Mouse (Mus musculus): ENCODE results near the gene Wars. TPM values are rescaled to one million over a fixed set of nuclear protein-coding genes. Genes with fewer than 3 reads are reported as not detected.

Gene Wars
- polyA plus RNA-seq, 1 experiment: 127 TPM

DNA sequence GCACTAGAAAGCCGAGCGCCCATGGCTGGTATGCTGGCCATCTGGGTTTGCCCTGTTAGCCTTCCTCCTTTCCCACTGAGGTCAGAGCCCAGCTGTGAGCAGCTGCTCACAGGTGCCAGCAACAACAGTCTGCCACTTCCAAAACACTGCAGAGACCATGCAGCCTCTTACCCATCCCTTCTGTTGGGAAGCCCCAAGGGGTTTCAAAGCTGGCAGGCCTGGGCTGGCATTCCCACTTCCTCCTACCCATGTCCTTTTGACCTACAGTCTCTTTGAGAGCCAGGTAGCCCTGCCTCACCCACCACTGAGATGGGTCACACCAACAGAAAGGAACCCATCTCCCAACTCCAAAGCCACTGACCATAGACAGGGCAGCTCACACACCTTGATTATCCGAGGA is 60.6 kb downstream of the Wars start:
- no peak for DNase-seq
- TF ChIP-seq POLR2A (IDR thresholded peaks at IDR 0.05; ENCODE audit: borderline replicate concordance, extremely low read depth, low read depth, low read length) (no peak), CTCF (IDR thresholded peaks at IDR 0.05; ENCODE audit: insufficient read depth, low read length) (no peak)
- 70% methylated on average over 3 of the region's 3 CpGs for WGBS

DNA sequence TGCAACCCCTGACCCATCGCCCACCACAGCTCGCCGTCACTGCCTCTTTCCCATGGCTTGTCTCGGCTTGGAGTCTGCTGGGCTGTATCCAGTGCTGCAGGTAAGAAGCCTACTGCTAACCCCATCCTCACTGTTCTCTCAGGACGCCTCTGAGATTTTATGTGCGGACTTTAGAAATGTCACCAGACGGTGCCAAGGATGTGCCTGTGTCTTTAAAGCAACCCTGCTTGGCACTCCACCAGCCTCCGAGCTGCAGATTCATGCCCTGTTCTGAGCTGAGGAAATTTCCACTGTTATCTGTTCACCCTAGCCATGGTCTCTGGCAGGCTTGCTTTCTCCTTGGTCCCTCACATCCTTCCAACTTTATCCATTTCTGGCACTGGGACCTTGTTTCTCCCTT is 61.1 kb downstream of the Wars start:
- 76% methylated on average over 8 of the region's 8 CpGs for WGBS
- Histone ChIP-seq H3K4me3 (replicated peaks; ENCODE audit: extremely low read depth, low read depth, low read length) (no peak overlapping the region), H3K4me1 (ENCODE audit: control insufficient read depth, insufficient read depth, low read length) (peaks cover 14% of the 10 kb centered on the region)
- no peak for DNase-seq
- TF ChIP-seq POLR2A (IDR thresholded peaks at IDR 0.05; ENCODE audit: borderline replicate concordance, extremely low read depth, low read depth, low read length) (no peak), CTCF (IDR thresholded peaks at IDR 0.05; ENCODE audit: insufficient read depth, low read length) (no peak)

More for the DNA sequence above, 60.6 kb downstream of the Wars start:
- Histone ChIP-seq H3K4me3 (replicated peaks; ENCODE audit: extremely low read depth, low read depth, low read length) (no peak overlapping the region), H3K4me1 (ENCODE audit: control insufficient read depth, insufficient read depth, low read length) (peaks cover 14% of the 10 kb centered on the region)

DNA sequence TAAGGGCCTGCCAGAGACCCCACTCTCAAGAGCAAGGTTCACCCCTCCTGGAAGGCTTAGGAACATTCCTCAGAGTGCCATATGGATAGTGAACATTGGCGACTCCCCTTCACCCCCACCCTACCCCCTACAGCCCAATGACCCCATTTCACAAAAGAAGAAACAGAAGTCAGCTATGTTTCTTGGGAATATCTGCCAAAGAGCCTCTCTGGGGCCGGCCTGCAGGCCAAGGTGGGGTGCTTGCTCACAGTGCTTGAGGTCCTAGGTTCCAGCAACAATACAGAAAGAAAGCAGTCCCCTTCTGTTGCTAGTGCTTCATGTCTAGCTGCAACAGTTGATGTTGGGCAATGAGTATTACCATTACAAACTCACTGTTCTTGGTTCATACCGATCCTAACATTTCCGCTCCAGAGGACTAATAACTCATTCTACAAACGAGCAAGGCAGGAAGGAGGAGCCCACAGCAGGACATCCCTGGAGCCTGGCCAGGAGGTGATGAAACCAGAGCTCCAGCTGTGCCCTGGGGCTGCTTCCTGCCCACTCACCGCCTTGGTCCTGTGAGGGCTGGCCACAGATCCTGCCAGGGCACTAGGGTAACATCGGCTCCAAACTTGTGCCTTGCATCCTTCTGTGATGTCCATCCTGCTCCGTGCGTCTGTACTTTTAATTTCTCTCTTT is 61.9 kb downstream of the Wars start:
- TF ChIP-seq POLR2A (IDR thresholded peaks at IDR 0.05; ENCODE audit: borderline replicate concordance, extremely low read depth, low read depth, low read length) (no peak), CTCF (IDR thresholded peaks at IDR 0.05; ENCODE audit: insufficient read depth, low read length) (no peak)
- 44% methylated on average over 9 of the region's 9 CpGs for WGBS
- Histone ChIP-seq H3K4me1 (ENCODE audit: control insufficient read depth, insufficient read depth, low read length) (peaks cover 10% of the 10 kb centered on the region), H3K4me3 (replicated peaks; ENCODE audit: extremely low read depth, low read depth, low read length) (no peak overlapping the region)
- peak; percentile 42 for DNase-seq

DNA sequence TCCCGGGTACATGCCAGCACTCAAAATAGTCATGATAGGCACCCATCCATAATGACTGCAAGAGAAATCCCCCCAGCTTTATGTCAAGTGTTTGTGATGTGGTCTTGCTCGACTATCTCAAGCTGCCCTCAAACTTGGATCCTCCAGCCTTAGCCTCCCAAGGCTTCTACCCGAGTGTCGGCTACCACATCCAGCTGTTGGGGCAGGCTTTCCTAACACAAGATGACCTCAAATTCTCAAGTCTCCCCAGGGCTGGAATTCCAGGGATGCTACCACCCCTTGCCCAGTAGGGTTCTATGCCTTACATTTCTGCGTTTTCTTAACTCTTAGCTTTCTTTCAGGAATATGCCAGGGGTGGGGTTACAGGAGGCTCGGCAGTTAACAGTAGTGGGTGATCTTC is 63.6 kb downstream of the Wars start:
- no peak for TF ChIP-seq CTCF (IDR thresholded peaks at IDR 0.05; ENCODE audit: insufficient read depth, low read length)
- no peak for TF ChIP-seq POLR2A (IDR thresholded peaks at IDR 0.05; ENCODE audit: borderline replicate concordance, extremely low read depth, low read depth, low read length)
- Histone ChIP-seq H3K4me3 (replicated peaks; ENCODE audit: extremely low read depth, low read depth, low read length) (no peak overlapping the region), H3K4me1 (ENCODE audit: control insufficient read depth, insufficient read depth, low read length) (peaks cover 7% of the 10 kb centered on the region; the same call in 1 of the 2 replicates)
- 69% methylated on average over 6 of the region's 6 CpGs for WGBS
- no peak for DNase-seq

DNA sequence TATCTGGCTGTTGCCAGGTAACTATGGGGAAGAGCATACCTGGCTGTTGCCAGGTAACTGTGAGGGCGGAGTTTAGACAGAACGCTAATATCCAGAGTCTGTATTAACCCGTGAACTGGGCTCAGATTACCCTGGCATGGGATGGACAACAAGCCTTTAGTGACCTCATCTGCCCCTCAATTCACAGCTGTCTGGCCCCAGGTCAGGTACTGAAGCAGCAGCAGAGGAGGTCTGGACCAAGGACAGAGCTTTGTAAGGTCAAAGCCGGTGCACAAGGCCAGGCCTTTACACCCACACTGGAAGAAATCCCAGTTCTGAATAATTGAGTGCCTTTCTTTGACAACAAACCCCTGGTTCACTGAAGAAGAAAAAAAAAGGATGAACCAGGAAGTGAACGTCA is 64.3 kb downstream of the Wars start:
- 56% methylated on average over 5 of the region's 5 CpGs for WGBS
- no peak overlapping the region for H3K4me3 ChIP-seq (replicated peaks; ENCODE audit: extremely low read depth, low read depth, low read length)
- no peak for DNase-seq
- H3K4me1 ChIP-seq (ENCODE audit: control insufficient read depth, insufficient read depth, low read length): peaks cover 7% of the 10 kb centered on the region; the same call in 1 of the 2 replicates
- TF ChIP-seq CTCF (IDR thresholded peaks at IDR 0.05; ENCODE audit: insufficient read depth, low read length): no peak
- no peak for TF ChIP-seq POLR2A (IDR thresholded peaks at IDR 0.05; ENCODE audit: borderline replicate concordance, extremely low read depth, low read depth, low read length)

DNA sequence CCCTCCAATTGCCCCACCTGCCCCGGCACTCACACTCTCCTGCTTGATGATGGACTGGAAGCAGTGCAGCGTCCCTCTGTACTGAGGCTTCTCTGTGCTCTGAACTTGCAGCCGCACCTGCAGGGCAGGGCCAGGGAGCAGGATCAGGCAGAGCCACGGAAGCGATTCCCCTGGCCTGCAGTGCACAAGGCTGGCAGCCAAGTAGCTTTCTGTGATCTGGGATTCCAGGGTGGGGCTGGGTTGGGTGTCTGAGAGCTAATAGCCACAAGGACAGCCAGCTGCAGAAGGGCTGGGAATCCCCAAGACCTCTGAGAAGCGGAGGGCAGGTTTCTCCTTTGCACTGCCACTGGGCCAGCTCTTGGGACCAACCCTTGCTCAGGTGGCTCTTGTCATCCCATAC is 66.3 kb downstream of the Wars start:
- Histone ChIP-seq H3K4me3 (replicated peaks; ENCODE audit: extremely low read depth, low read depth, low read length) (no peak overlapping the region), H3K4me1 (ENCODE audit: control insufficient read depth, insufficient read depth, low read length) (peaks cover 4% of the 10 kb centered on the region; the same call in 1 of the 2 replicates)
- WGBS: 83% methylated on average over 6 of the region's 6 CpGs
- TF ChIP-seq CTCF (IDR thresholded peaks at IDR 0.05; ENCODE audit: insufficient read depth, low read length): no peak
- no peak for TF ChIP-seq POLR2A (IDR thresholded peaks at IDR 0.05; ENCODE audit: borderline replicate concordance, extremely low read depth, low read depth, low read length)
- no peak for DNase-seq

DNA sequence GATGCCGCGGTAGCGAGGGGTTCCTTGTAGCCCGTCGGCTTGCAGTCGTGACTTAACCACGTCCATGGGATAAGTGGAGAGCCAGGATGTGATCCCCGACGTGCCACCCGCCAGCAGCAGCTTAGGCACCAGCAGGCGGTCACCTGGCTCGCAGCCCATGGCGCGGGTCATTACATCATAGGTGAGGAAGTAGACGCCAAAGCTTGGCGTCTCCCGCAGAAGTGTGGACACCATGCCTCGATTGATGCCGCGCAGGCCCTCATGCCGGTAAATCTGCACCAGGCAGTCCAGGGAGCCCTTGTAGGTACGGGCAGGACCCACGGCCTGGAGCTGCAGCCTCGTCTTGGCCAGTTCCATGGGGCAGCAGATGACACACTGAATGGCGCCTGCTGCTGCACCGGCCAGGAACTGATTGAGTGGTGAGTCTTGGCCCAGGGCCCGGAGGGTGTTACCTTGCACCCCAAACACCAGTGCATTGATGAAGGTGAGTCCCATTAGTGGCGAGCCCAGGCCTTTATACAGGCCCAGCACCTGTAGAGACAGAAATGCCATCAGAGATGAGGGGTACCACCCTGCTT is 66.9 kb downstream of the Wars start:
- H3K4me1 ChIP-seq (ENCODE audit: control insufficient read depth, insufficient read depth, low read length): no peaks in the 10 kb centered on the region; the same call in 1 of the 2 replicates
- WGBS: 90% methylated on average over 28 of the region's 28 CpGs
- no peak for DNase-seq
- TF ChIP-seq CTCF (IDR thresholded peaks at IDR 0.05; ENCODE audit: insufficient read depth, low read length): no peak
- TF ChIP-seq POLR2A (IDR thresholded peaks at IDR 0.05; ENCODE audit: borderline replicate concordance, extremely low read depth, low read depth, low read length): no peak
- no peak overlapping the region for H3K4me3 ChIP-seq (replicated peaks; ENCODE audit: extremely low read depth, low read depth, low read length)

DNA sequence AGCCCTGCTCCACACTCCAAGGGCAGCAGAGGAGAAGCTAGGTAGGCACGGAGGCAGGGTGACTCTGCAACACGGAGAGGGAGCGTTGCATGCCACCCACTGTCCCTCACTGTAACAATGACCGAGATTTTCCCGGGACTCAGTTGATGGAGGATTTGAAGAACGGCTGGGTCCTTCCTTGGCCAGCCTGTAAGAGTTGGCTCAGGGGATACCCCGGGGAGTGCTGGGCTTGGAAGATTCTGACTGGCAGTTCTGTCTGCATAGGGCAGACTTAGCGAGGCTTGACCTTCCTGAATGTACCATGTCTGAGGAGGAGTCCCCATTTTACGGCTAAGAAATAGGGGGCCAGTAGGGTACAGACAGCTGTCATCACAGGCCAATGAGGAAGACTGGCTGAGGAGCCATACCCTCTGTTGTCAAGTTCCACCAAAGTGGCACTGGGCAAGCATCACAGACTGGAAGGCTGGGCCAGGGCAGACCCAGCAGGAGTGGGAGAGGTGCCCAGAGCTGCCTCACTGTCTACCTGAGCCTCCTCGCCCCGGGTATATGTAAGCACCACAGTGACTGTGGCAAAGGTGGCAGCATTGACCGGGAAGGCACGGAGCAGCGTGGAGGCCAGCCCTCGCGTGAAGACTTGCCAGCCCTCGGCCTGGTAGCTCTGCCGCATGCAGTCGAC is 67.6 kb downstream of the Wars start:
- H3K4me1 ChIP-seq (ENCODE audit: control insufficient read depth, insufficient read depth, low read length): no peaks in the 10 kb centered on the region
- H3K4me3 ChIP-seq (replicated peaks; ENCODE audit: extremely low read depth, low read depth, low read length): no peak overlapping the region
- 94% methylated on average over 19 of the region's 19 CpGs for WGBS
- DNase-seq: no peak
- TF ChIP-seq POLR2A (IDR thresholded peaks at IDR 0.05; ENCODE audit: borderline replicate concordance, extremely low read depth, low read depth, low read length) (no peak), CTCF (IDR thresholded peaks at IDR 0.05; ENCODE audit: insufficient read depth, low read length) (no peak)

DNA sequence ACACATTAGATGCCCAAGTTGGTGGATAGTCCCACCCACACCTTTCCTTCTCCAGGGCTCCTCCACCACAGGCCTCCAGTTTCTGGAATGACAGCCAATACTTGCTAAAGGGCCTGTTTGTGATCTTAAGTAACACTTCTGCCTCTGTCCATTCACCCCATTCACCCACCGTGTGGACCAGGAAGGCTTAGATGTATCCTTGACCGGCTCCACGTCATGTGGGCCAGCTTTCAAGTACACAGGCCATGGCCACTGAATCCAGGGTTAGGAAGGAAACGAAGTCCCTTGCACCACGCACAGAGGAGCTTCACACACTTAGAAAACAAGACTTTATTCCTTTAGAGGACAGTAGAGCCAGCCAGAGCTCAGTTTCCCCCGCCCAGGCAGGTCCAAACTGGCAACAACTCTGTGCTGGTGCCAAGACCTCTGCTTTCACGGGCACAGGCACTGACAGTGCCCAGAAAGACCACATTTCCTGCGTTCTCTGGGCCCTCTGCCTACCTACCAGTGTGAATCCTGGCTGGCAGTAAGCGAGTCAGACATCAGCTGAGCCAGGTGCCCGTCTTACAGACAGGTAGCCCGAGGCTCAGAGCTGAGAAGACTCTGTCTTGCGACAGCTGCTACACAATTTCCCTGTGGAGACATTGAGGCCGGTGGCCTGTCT is 68.3 kb downstream of the Wars start:
- WGBS: 88% methylated on average over 13 of the region's 13 CpGs
- no peaks in the 10 kb centered on the region for H3K4me1 ChIP-seq (ENCODE audit: control insufficient read depth, insufficient read depth, low read length)
- TF ChIP-seq POLR2A (IDR thresholded peaks at IDR 0.05; ENCODE audit: borderline replicate concordance, extremely low read depth, low read depth, low read length) (no peak), CTCF (IDR thresholded peaks at IDR 0.05; ENCODE audit: insufficient read depth, low read length) (no peak)
- no peak for DNase-seq
- no peak overlapping the region for H3K4me3 ChIP-seq (replicated peaks; ENCODE audit: extremely low read depth, low read depth, low read length)

Data from lung, adult 2 months (tissue).